Mouse (Mus musculus) 3134 (cell line): ENCODE results near the gene Dolpp1.

ENCODE experiments used
- DNase-seq: peaks from one replicate; pipeline ENCODE4 v3.0.0-alpha.2; 2011; ENCODE audit warnings: low spot score; ENCODE audit not compliant: insufficient read length; ENCODE audit errors: extremely low read depth

Dolpp1 gene

GRCm38 (mm10) chr2:30440211-30440700 lies 48.2 kb downstream of the Dolpp1 start:
- no peak for DNase-seq

- DNase-seq = peak; percentile 75
Observed at GRCm38 (mm10) chr2:30440701-30441517, 48.9 kb downstream of the Dolpp1 start.

- peak; percentile 87 for DNase-seq
Observed at GRCm38 (mm10) chr2:30441518-30442497, 49.8 kb downstream of the Dolpp1 start.

- no peak for DNase-seq
Observed at GRCm38 (mm10) chr2:30442498-30442890, 50.4 kb downstream of the Dolpp1 start.

GRCm38 (mm10) chr2:30443281-30443680 lies 51.2 kb downstream of the Dolpp1 start:
- no peak for DNase-seq

- DNase-seq = no peak
Observed at GRCm38 (mm10) chr2:30444006-30444405, 52.0 kb downstream of the Dolpp1 start.

- no peak for DNase-seq
Observed at GRCm38 (mm10) chr2:30444450-30444849, 52.4 kb downstream of the Dolpp1 start.

GRCm38 (mm10) chr2:30445312-30445711 lies 53.3 kb downstream of the Dolpp1 start:
- peak; percentile 69 for DNase-seq

- DNase-seq = no peak
Observed at GRCm38 (mm10) chr2:30446891-30447826, 55.1 kb downstream of the Dolpp1 start.

- no peak for DNase-seq
Observed at GRCm38 (mm10) chr2:30448371-30448770, 56.3 kb downstream of the Dolpp1 start.
